8 mouse cellular contexts compared by ENCODE assay signal in genomic region chr6:147042291-147043290, GRCm38 (mm10). TPM values are rescaled to one million over a fixed set of nuclear protein-coding genes. Genes with fewer than 3 reads are reported as not detected.
DNase-seq lines count a peak whose midpoint lies in the region; ATAC-seq and TF ChIP-seq lines count a peak whose summit lies in the region.

Gene Mrps35, plus strand, starts transcription at chr6:147042764.

- peak within 1 kb of the TSS; percentile 72 for H3K4me2 ChIP-seq in forebrain, postnatal 0 days (ENCODE audit: low read depth)
- H3K4me2 ChIP-seq in neural tube, embryonic 15.5 days = peak within 1 kb of the TSS; percentile 72

- H3K9ac ChIP-seq in MEL (ENCODE audit: control insufficient read depth, low read depth, low read length, poor library complexity, severe bottlenecking) = peak within 1 kb of the TSS; percentile 96
- H3K9ac ChIP-seq in forebrain, postnatal 0 days = peak within 1 kb of the TSS; percentile 93
- H3K9ac ChIP-seq in neural tube, embryonic 15.5 days (replicated peaks) = peak within 1 kb of the TSS; percentile 86

- 3% methylated on average over 62 of the region's 66 CpGs for WGBS in forebrain, postnatal 0 days
- 3% methylated on average over 66 of the region's 66 CpGs for WGBS in lung, adult 2 months
- WGBS in neural tube, embryonic 15.5 days = 2% methylated on average over 66 of the region's 66 CpGs

- H3K9me3 ChIP-seq in MEL (replicated peaks; ENCODE audit: insufficient read depth, low read length) = no peaks in the 10 kb centered on the region
- no peaks in the 10 kb centered on the region for H3K9me3 ChIP-seq in forebrain, postnatal 0 days (ENCODE audit: low read length)
- no peaks in the 10 kb centered on the region for H3K9me3 ChIP-seq in neural tube, embryonic 15.5 days (replicated peaks)

- peak; percentile 95 for DNase-seq in MEL (ENCODE audit: low read depth, low spot score)
- peak; percentile 89 to 95 for DNase-seq in cerebellum, adult 18-20 months
- peak; percentile 92 for DNase-seq in forebrain, postnatal 0 days
- DNase-seq in heart, postnatal 4 days = peak; percentile 93
- DNase-seq in layer of hippocampus, adult 2 months (ENCODE audit: low spot score in 2 of 2) = peak; percentile 88 to 92
- peak; percentile 88 for DNase-seq in lung, adult 2 months
- DNase-seq in testis, postnatal 10 days (ENCODE audit: low spot score) = peak; percentile 95

- TF ChIP-seq RAD21 in MEL (IDR thresholded peaks at IDR 0.05; ENCODE audit: low read depth, low read length) = no peak

- H3K27me3 ChIP-seq in MEL (ENCODE audit: control insufficient read depth in 1 of 2, insufficient read depth in 2 of 2, low read length in 2 of 2) = no peaks in the 10 kb centered on the region
- H3K27me3 ChIP-seq in forebrain, postnatal 0 days (ENCODE audit: insufficient read depth, low read length) = no peaks in the 10 kb centered on the region
- peaks cover 6% of the 10 kb centered on the region for H3K27me3 ChIP-seq in neural tube, embryonic 15.5 days (replicated peaks)

- peak in 1 of 2 experiments; percentile 49; a peak in 2 of 4 replicates for TF ChIP-seq EP300 in MEL (IDR thresholded peaks at IDR 0.05; ENCODE audit: low read depth in 1 of 2, low read length in 2 of 2)

- TF ChIP-seq CTCF in MEL (IDR thresholded peaks at IDR 0.05 in 2 of 3, conservative IDR thresholded peaks at IDR 0.05 in 1 of 3; ENCODE audit: control insufficient read depth in 1 of 3, insufficient read depth in 1 of 3, low read depth in 2 of 3, low read length in 3 of 3, poor library complexity in 1 of 3, severe bottlenecking in 1 of 3) = no peak
- peak; percentile 41 for TF ChIP-seq CTCF in forebrain, postnatal 0 days (IDR thresholded peaks at IDR 0.05; ENCODE audit: low read depth)
- TF ChIP-seq CTCF in layer of hippocampus, adult 2 months (conservative IDR thresholded peaks at IDR 0.05) = peak; percentile 43
- no peak for TF ChIP-seq CTCF in lung, adult 2 months (IDR thresholded peaks at IDR 0.05; ENCODE audit: insufficient read depth, low read length)

- peaks cover 30% of the 10 kb centered on the region for H3K79me2 ChIP-seq in MEL (ENCODE audit: control insufficient read depth, insufficient read depth, low read length, poor library complexity)

- peaks cover 0 to 9% of the 10 kb centered on the region in 2 experiments; a peak in 1 of 4 replicates for H3K4me1 ChIP-seq in MEL (ENCODE audit: control insufficient read depth in 1 of 2, insufficient read depth in 2 of 2, low read length in 2 of 2)
- H3K4me1 ChIP-seq in forebrain, postnatal 0 days (ENCODE audit: insufficient read depth) = peaks cover 9% of the 10 kb centered on the region
- peaks cover 8% of the 10 kb centered on the region for H3K4me1 ChIP-seq in lung, adult 2 months (ENCODE audit: control insufficient read depth, insufficient read depth, low read length)
- H3K4me1 ChIP-seq in neural tube, embryonic 15.5 days = peaks cover 22% of the 10 kb centered on the region

- peak within 1 kb of the TSS; percentile 68 for H3K27ac ChIP-seq in MEL (ENCODE audit: control insufficient read depth, low read depth, low read length)
- peak within 1 kb of the TSS; percentile 89 for H3K27ac ChIP-seq in forebrain, postnatal 0 days (ENCODE audit: low read depth, low read length)
- peak within 1 kb of the TSS; percentile 91 for H3K27ac ChIP-seq in layer of hippocampus, adult 2 months
- peak within 1 kb of the TSS; percentile 92 for H3K27ac ChIP-seq in neural tube, embryonic 15.5 days (replicated peaks)

- H3K36me3 ChIP-seq in MEL (ENCODE audit: control insufficient read depth in 1 of 2, insufficient read depth in 2 of 2, low read length in 2 of 2) = peaks cover 2 to 8% of the 10 kb centered on the region in 2 experiments; a peak in 3 of 4 replicates
- H3K36me3 ChIP-seq in forebrain, postnatal 0 days (ENCODE audit: insufficient read depth) = peaks cover 11% of the 10 kb centered on the region
- peaks cover 12% of the 10 kb centered on the region for H3K36me3 ChIP-seq in neural tube, embryonic 15.5 days

- H3K4me3 ChIP-seq in MEL (ENCODE audit: control insufficient read depth in 1 of 2, insufficient read depth in 1 of 2, low read depth in 2 of 2, low read length in 2 of 2) = peak within 1 kb of the TSS; percentile 73 to 95
- peak within 1 kb of the TSS; percentile 89 for H3K4me3 ChIP-seq in forebrain, postnatal 0 days (ENCODE audit: low read depth, low read length)
- H3K4me3 ChIP-seq in layer of hippocampus, adult 2 months = peak within 1 kb of the TSS; percentile 97
- H3K4me3 ChIP-seq in lung, adult 2 months (replicated peaks; ENCODE audit: extremely low read depth, low read depth, low read length) = peak within 1 kb of the TSS; percentile 72
- peak within 1 kb of the TSS; percentile 61 for H3K4me3 ChIP-seq in neural tube, embryonic 15.5 days (replicated peaks)

- peak; percentile 100 for ATAC-seq in forebrain, postnatal 0 days
- peak; percentile 100 for ATAC-seq in neural tube, embryonic 15.5 days (ENCODE audit: low FRiP score)

- peak; percentile 97 to 98 for TF ChIP-seq POLR2A in MEL (IDR thresholded peaks at IDR 0.05; ENCODE audit: control insufficient read depth in 1 of 2, insufficient read depth in 1 of 2, low read depth in 1 of 2, low read length in 2 of 2, poor library complexity in 1 of 2)
- peak; percentile 63; the same call in 1 of the 2 replicates for TF ChIP-seq POLR2A in lung, adult 2 months (IDR thresholded peaks at IDR 0.05; ENCODE audit: borderline replicate concordance, extremely low read depth, low read depth, low read length)

TF ChIP-seq in MEL, 35 proteins besides CTCF, POLR2A, EP300 and RAD21 (continues in another document):
- TF ChIP-seq SMC3 (IDR thresholded peaks at IDR 0.05; ENCODE audit: low read depth, low read length) = no peak; the same call in 1 of the 2 replicates
- peak; percentile 93 for TF ChIP-seq POLR2AphosphoS2 (IDR thresholded peaks at IDR 0.05; ENCODE audit: low read length)
- TF ChIP-seq NRF1 (IDR thresholded peaks at IDR 0.05; ENCODE audit: insufficient read depth, low read depth, low read length, poor library complexity, severe bottlenecking) = peak; percentile 29; the same call in 1 of the 2 replicates
- TF ChIP-seq GABPA (IDR thresholded peaks at IDR 0.05; ENCODE audit: low read depth, low read length) = no peak
- TF ChIP-seq MAFK (IDR thresholded peaks at IDR 0.05; ENCODE audit: borderline replicate concordance, low read depth, low read length) = no peak
- no peak for TF ChIP-seq MEF2A (IDR thresholded peaks at IDR 0.05; ENCODE audit: extremely low read depth, insufficient replicate concordance, low read depth, low read length, poor library complexity, severe bottlenecking)
- no peak for TF ChIP-seq CHD2 (IDR thresholded peaks at IDR 0.05; ENCODE audit: low read length)
- no peak for TF ChIP-seq ZNF384 (IDR thresholded peaks at IDR 0.05; ENCODE audit: low read depth, low read length)
- TF ChIP-seq HCFC1 (IDR thresholded peaks at IDR 0.05; ENCODE audit: low read depth, low read length) = peak; percentile 89
- TF ChIP-seq MAZ (IDR thresholded peaks at IDR 0.05; ENCODE audit: low read depth, low read length) = 0 out of 2 replicates have a peak, but pooled peaks have one; percentile 21
- TF ChIP-seq BHLHE40 (IDR thresholded peaks at IDR 0.05; ENCODE audit: borderline replicate concordance, low read depth, low read length) = no peak
- peak; percentile 90 for TF ChIP-seq MXI1 (IDR thresholded peaks at IDR 0.05; ENCODE audit: low read depth, low read length)
- peak; percentile 76 for TF ChIP-seq MAX (IDR thresholded peaks at IDR 0.05; ENCODE audit: low read length)
- TF ChIP-seq MYC (IDR thresholded peaks at IDR 0.05; ENCODE audit: low read depth, low read length) = peak; percentile 96
- TF ChIP-seq UBTF (IDR thresholded peaks at IDR 0.05; ENCODE audit: borderline replicate concordance, insufficient read depth, low read depth, low read length) = peak; percentile 57; the same call in 1 of the 2 replicates
- TF ChIP-seq NELFE (IDR thresholded peaks at IDR 0.05; ENCODE audit: low read depth, low read length) = peak; percentile 98
- peak; percentile 90 for TF ChIP-seq ZMIZ1 (IDR thresholded peaks at IDR 0.05; ENCODE audit: low read depth, low read length)
- no peak for TF ChIP-seq ZKSCAN1 (IDR thresholded peaks at IDR 0.05; ENCODE audit: low read depth, low read length)
- TF ChIP-seq SIN3A (IDR thresholded peaks at IDR 0.05; ENCODE audit: low read length) = peak; percentile 90
- no peak for TF ChIP-seq E2F4 (IDR thresholded peaks at IDR 0.05; ENCODE audit: borderline replicate concordance, low read depth, low read length)
- peak; percentile 86 for TF ChIP-seq TCF12 (IDR thresholded peaks at IDR 0.05; ENCODE audit: low read depth, low read length)
- TF ChIP-seq USF1 (IDR thresholded peaks at IDR 0.05; ENCODE audit: low read depth, low read length) = peak; percentile 6; the same call in 1 of the 2 replicates
- TF ChIP-seq ELF1 (IDR thresholded peaks at IDR 0.05; ENCODE audit: low read depth, low read length) = peak; percentile 81
- 0 out of 2 replicates have a peak, but pooled peaks have one; percentile 37 for TF ChIP-seq RCOR1 (IDR thresholded peaks at IDR 0.05; ENCODE audit: low read depth, low read length)
- peak; percentile 48 for TF ChIP-seq CHD1 (IDR thresholded peaks at IDR 0.05; ENCODE audit: low read depth, low read length)
- no peak; the same call in 1 of the 2 replicates for TF ChIP-seq POLR2AphosphoS5 (IDR thresholded peaks at IDR 0.05; ENCODE audit: borderline replicate concordance, low read depth, low read length)
- no peak; the same call in 1 of the 2 replicates for TF ChIP-seq KAT2A (conservative IDR thresholded peaks at IDR 0.05; ENCODE audit: low read depth, low read length)
- TF ChIP-seq TBP (IDR thresholded peaks at IDR 0.05; ENCODE audit: low read depth, low read length) = peak; percentile 91
- 0 out of 2 replicates have a peak, but pooled peaks have one; percentile 48 for TF ChIP-seq JUND (IDR thresholded peaks at IDR 0.05; ENCODE audit: low read depth, low read length)
- TF ChIP-seq ZC3H11A (IDR thresholded peaks at IDR 0.05; ENCODE audit: low read depth, low read length) = no peak
- TF ChIP-seq GATA1 (IDR thresholded peaks at IDR 0.05; ENCODE audit: low read depth, low read length) = no peak

RNA-seq across cellular contexts. Expression of gene Mrps35, which starts in this region (rescaled TPM):
- total RNA-seq in MEL (2012; rRNA removed) = 97.0 and 99.0 TPM in 2 replicates
- 100 to 1,000 TPM in 1 of 2 experiments, not detected in 1; 148 TPM for polyA plus RNA-seq in MEL (2012; ENCODE audit: insufficient read depth in 1 of 2, insufficient read length in 2 of 2, low read depth in 1 of 2, low replicate concordance in 2 of 2, missing spikeins in 1 of 2)
- total RNA-seq in forebrain, postnatal 0 days (2014; rRNA removed) = 12.6 and 20.3 TPM in 2 replicates
- polyA plus RNA-seq in forebrain, postnatal 0 days (2015; fragmentation: Nextera tagmentation; extraction: Ambion mirVana) = 82.6 and 83.2 TPM in 2 replicates
- 100 to 1,000 TPM; 145 to 147 TPM for total RNA-seq in heart, postnatal 4 days (2021)
- total RNA-seq in layer of hippocampus, adult 2 months (2021) = 10 to 100 TPM; 41.7 to 54.8 TPM
- 5.2 and 6.2 TPM in 2 replicates for polyA plus RNA-seq in lung, adult 2 months (2012; rRNA removed)
- 83.9 and 92.8 TPM in 2 replicates for polyA plus RNA-seq in neural tube, embryonic 15.5 days (2015; fragmentation: Nextera tagmentation; extraction: Ambion mirVana)

Comparison
In these comparisons a context has a peak if more than half of its experiments do, and no peak if none do; other contexts are left out.
1. Peak in every context shown above with its lines: DNase-seq, ATAC-seq, H3K4me3 ChIP-seq and H3K27ac ChIP-seq.
2. CTCF ChIP-seq: peak in forebrain, postnatal 0 days (single experiment) and layer of hippocampus, adult 2 months (single experiment); none in MEL (0 of 3) and lung, adult 2 months (single experiment).